9 mouse cellular contexts compared by ENCODE assay signal in genomic region chr10:3831597-3832351, GRCm38 (mm10).
A peak's percentile ranks its signal among the peaks of the same experiment; 100 is the strongest.
DNase-seq lines count a peak whose midpoint lies in the region; ATAC-seq and TF ChIP-seq lines count a peak whose summit lies in the region.
"Had no signal": no experiment of that assay in that cellular context is flagged by ENCODE, and none has a peak within 500 bp of the region (broad histone marks: within the 10 kb centered on the region; RNA-seq: fewer than 3 reads in every experiment).

No protein-coding gene starts in this region.

- H3K27me3 ChIP-seq in heart, postnatal 0 days (ENCODE audit: control insufficient read depth, insufficient read depth, low read length): no peaks in the 10 kb centered on the region
- H3K27me3 ChIP-seq in liver, embryonic 14.5 days (ENCODE audit: control insufficient read depth, insufficient read depth, low read length): no peaks in the 10 kb centered on the region
- no peaks in the 10 kb centered on the region for H3K27me3 ChIP-seq in stomach, embryonic 14.5 days (ENCODE audit: control insufficient read depth, insufficient read depth, low read length)
- H3K27me3 ChIP-seq: neural tube, embryonic 12.5 days had no signal

- H3K4me3 ChIP-seq in left cerebral cortex, adult 2 months: no peak overlapping the region
- H3K4me3 ChIP-seq in heart, postnatal 0 days (ENCODE audit: low read depth, low read length): no peak overlapping the region
- no peak overlapping the region for H3K4me3 ChIP-seq in liver, embryonic 14.5 days (ENCODE audit: insufficient read depth in 1 of 2, low read depth in 2 of 2, low read length in 2 of 2)
- H3K4me3 ChIP-seq in stomach, embryonic 14.5 days (ENCODE audit: low read depth, low read length): no peak overlapping the region
- H3K4me3 ChIP-seq: neural tube, embryonic 12.5 days had no signal

- no peak for TF ChIP-seq CTCF in left cerebral cortex, adult 2 months (IDR thresholded peaks at IDR 0.05)
- TF ChIP-seq CTCF in heart, postnatal 0 days (IDR thresholded peaks at IDR 0.05; ENCODE audit: low read depth): no peak
- TF ChIP-seq CTCF in liver, embryonic 14.5 days (IDR thresholded peaks at IDR 0.05; ENCODE audit: low read depth): no peak

- 0 out of 2 replicates have a peak overlapping the region, but pooled peaks have one; percentile 13 for H3K27ac ChIP-seq in left cerebral cortex, adult 2 months
- H3K27ac ChIP-seq in heart, postnatal 0 days (ENCODE audit: low read depth): peak overlapping the region; percentile 61
- no peak overlapping the region for H3K27ac ChIP-seq in liver, embryonic 14.5 days
- peak overlapping the region; percentile 15; the same call in 1 of the 2 replicates for H3K27ac ChIP-seq in stomach, embryonic 14.5 days (ENCODE audit: low read length)
- H3K27ac ChIP-seq: neural tube, embryonic 12.5 days had no signal

- WGBS in heart, postnatal 0 days: 64% methylated on average over 11 of the region's 11 CpGs
- 48% methylated on average over 11 of the region's 11 CpGs for WGBS in liver, embryonic 14.5 days (ENCODE audit: insufficient replicate concordance)
- WGBS in stomach, embryonic 14.5 days: 77% methylated on average over 11 of the region's 11 CpGs

- H3K4me2 ChIP-seq in heart, postnatal 0 days (ENCODE audit: low read depth, low read length): no peak overlapping the region
- H3K4me2 ChIP-seq in liver, embryonic 14.5 days (ENCODE audit: low read depth): no peak overlapping the region
- H3K4me2 ChIP-seq in stomach, embryonic 14.5 days (replicated peaks; ENCODE audit: low read depth, low read length): no peak overlapping the region
- H3K4me2 ChIP-seq: neural tube, embryonic 12.5 days had no signal

- intact Hi-C loops in left cerebral cortex, adult 2 months (cut with DNase I): no loop called here
- intact Hi-C loops in left cerebral cortex, postnatal 25 days (cut with DNase I): no loop called here
- intact Hi-C loops in gastrocnemius, postnatal 14 days (cut with DNase I; ENCODE audit: low total_unique reads): no loop called here

- H3K9me3 ChIP-seq in heart, postnatal 0 days (replicated peaks; ENCODE audit: control insufficient read depth, low read length): no peaks in the 10 kb centered on the region
- H3K9me3 ChIP-seq in liver, embryonic 14.5 days (ENCODE audit: control insufficient read depth, low read length): no peaks in the 10 kb centered on the region
- H3K9me3 ChIP-seq in stomach, embryonic 14.5 days (ENCODE audit: control insufficient read depth, low read depth, low read length): no peaks in the 10 kb centered on the region
- H3K9me3 ChIP-seq: neural tube, embryonic 12.5 days had no signal

- peak; percentile 84 for ATAC-seq in heart, postnatal 0 days (ENCODE audit: insufficient read depth, low read depth)
- ATAC-seq in liver, embryonic 14.5 days (ENCODE audit: insufficient read depth): peak; percentile 37; the same call in 1 of the 2 replicates
- no peak for ATAC-seq in stomach, embryonic 14.5 days (ENCODE audit: insufficient number of reproducible peaks, insufficient read depth, low FRiP score, low read depth)

- H3K36me3 ChIP-seq in heart, postnatal 0 days (replicated peaks; ENCODE audit: control insufficient read depth, insufficient read depth, low read length): no peaks in the 10 kb centered on the region
- H3K36me3 ChIP-seq in liver, embryonic 14.5 days (replicated peaks; ENCODE audit: control insufficient read depth, insufficient read depth, low read depth): no peaks in the 10 kb centered on the region
- H3K36me3 ChIP-seq in stomach, embryonic 14.5 days (ENCODE audit: control insufficient read depth, insufficient read depth, low read length): no peaks in the 10 kb centered on the region
- H3K36me3 ChIP-seq: neural tube, embryonic 12.5 days had no signal

- no peak overlapping the region for H3K9ac ChIP-seq in heart, postnatal 0 days (replicated peaks; ENCODE audit: low read depth, low read length)
- H3K9ac ChIP-seq in liver, embryonic 14.5 days (replicated peaks): no peak overlapping the region
- H3K9ac ChIP-seq in stomach, embryonic 14.5 days (replicated peaks; ENCODE audit: low read depth, low read length): no peak overlapping the region
- H3K9ac ChIP-seq: neural tube, embryonic 12.5 days had no signal

- TF ChIP-seq EP300 in heart, postnatal 0 days (IDR thresholded peaks at IDR 0.05; ENCODE audit: low read depth): 0 out of 2 replicates have a peak, but pooled peaks have one; percentile 70
- TF ChIP-seq EP300 in liver, embryonic 14.5 days (IDR thresholded peaks at IDR 0.05; ENCODE audit: low read depth): no peak

- H3K4me1 ChIP-seq in heart, postnatal 0 days (ENCODE audit: control insufficient read depth, insufficient read depth): peaks cover 3% of the 10 kb centered on the region; the same call in 1 of the 2 replicates
- no peaks in the 10 kb centered on the region for H3K4me1 ChIP-seq in liver, embryonic 14.5 days (replicated peaks; ENCODE audit: control insufficient read depth in 2 of 2, insufficient read depth in 2 of 2, low read length in 1 of 2)
- H3K4me1 ChIP-seq in stomach, embryonic 14.5 days (ENCODE audit: control insufficient read depth, insufficient read depth, low read length): no peaks in the 10 kb centered on the region
- H3K4me1 ChIP-seq: neural tube, embryonic 12.5 days had no signal

- DNase-seq in left cerebral cortex, adult 2 months (ENCODE audit: extremely low spot score in 1 of 2, low spot score in 2 of 2): no peak
- no peak for DNase-seq in left cerebral cortex, postnatal 25 days (ENCODE audit: low spot score in 2 of 2)
- DNase-seq in heart, postnatal 0 days (ENCODE audit: low spot score): peak; percentile 36
- peak in 1 of 3 experiments; percentile 1 for DNase-seq in liver, embryonic 14.5 days (ENCODE audit: low read depth in 3 of 3, low spot score in 3 of 3)
- DNase-seq in gastrocnemius, postnatal 14 days: no peak
- DNase-seq in embryo, embryonic 11 days: no peak
- no peak for DNase-seq in gastrocnemius, postnatal 10 days
